Mouse (Mus musculus): ENCODE measurements around the gene Gm3488. TPM values are rescaled to one million over a fixed set of nuclear protein-coding genes. Genes with fewer than 3 reads are reported as not detected.
"Not testable (repeated sequence)": the region's sequence is repeated elsewhere in the genome, so short reads cannot be mapped to it uniquely, and the experiment has no call there.

Gene Gm3488
- 0.55 and 0.62 TPM in 2 replicates for polyA plus RNA-seq (2015; fragmentation: Nextera tagmentation; extraction: Ambion mirVana)

DNA sequence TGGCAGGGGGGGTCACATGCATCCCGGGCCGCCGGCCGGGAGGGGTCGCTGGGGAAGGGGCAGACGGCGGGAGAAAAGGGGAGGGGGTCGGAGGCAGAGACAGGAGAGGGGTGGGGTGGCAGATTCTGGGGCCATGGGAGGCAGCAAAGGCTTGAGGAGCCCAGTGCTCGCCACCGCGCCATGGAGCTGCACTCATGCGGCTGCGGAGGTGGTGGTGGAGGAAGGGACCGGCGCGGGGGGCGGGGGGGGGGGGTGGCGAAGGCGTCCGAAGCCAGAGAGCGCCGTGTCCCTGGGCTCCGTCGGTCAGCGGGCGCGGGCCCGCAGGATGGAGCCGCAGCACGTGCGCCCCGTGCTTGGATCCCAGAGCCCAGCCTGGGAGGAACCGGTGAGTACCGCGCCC, at the start of gene Gm3488:
Gene Gm3488 (plus strand): TSS at position 301 of the 400 bp plus-strand sequence.
- H3K4me3 ChIP-seq (replicated peaks); H3K4me1 ChIP-seq; H3K27ac ChIP-seq; ATAC-seq (ENCODE audit: insufficient read depth, low FRiP score, low read depth); H3K4me2 ChIP-seq; H3K9me3 ChIP-seq; H3K36me3 ChIP-seq; H3K27me3 ChIP-seq (replicated peaks); H3K9ac ChIP-seq: not testable (repeated sequence)
- WGBS, result no CpG with 5 or more reads among the region's 35 CpGs

DNA sequence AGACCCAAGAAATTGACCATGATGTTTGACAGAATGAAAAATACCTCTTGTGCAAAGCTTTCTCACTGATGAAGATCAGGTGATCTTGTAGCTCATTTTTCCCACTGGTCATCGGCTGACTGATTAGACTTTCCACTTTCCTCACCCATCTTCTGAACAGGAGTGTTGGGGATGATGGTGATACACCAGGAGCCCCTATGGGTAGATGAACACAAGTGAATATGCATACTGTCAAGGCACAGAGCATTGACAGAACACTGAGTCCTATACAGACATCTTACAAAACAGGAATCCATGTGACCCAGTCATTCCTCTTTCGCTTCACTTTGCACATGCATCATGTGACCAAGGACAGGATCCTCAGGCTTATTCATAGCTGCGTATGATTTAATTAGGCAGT, 46.1 kb upstream of the Gm3488 start, which contains the start of gene Gm3194:
Gene Gm3194 (minus strand): TSS at position 101 of the 400 bp plus-strand sequence.
- no CpG with 5 or more reads among the region's 3 CpGs for WGBS
- ATAC-seq (ENCODE audit: insufficient read depth, low FRiP score, low read depth); H3K27me3 ChIP-seq (replicated peaks); H3K4me1 ChIP-seq; H3K36me3 ChIP-seq; H3K4me2 ChIP-seq; H3K9ac ChIP-seq; H3K9me3 ChIP-seq; H3K27ac ChIP-seq; H3K4me3 ChIP-seq (replicated peaks): not testable (repeated sequence)

DNA sequence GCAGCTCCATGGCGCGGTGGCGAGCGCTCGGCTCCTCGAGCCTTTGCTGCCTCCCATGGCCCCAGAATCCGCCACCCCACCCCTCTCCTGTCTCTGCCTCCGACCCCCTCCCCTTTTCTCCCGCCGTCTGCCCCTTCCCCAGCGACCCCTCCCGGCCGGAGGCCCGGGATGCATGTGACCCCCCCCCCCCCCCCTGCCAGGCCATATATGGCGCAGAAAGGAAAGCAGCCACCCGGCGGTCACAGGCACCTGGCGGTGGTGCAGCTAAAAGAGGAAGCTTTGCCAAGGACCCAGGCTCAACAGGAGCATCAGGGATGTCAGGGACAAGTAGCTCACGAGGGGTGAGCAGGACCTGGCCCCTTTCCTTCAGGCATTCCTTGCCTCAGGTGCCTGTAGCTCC, 41.0 kb upstream of the Gm3488 start:
- ATAC-seq (ENCODE audit: insufficient read depth, low FRiP score, low read depth), result not testable (repeated sequence)
- WGBS, result no CpG with 5 or more reads among the region's 19 CpGs

DNA sequence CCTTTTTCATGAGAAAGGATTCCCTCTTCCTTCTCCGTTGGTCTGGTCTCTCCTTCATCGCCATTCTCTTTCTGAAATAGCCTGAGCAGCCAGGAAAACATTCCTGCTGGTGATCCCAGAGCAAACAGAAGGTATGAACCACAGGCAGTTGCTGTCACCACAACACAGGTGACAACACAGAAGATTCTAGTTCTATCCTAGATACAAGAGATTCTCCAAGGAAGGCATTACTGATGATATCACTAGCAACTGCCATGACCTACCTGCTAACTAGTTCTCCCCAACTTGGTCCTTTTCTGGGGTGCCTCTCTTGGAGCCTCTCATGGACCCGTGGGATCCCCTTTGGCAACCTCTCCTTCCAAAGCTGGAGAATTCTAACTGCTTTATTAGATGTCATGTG, 23.7 kb upstream of the Gm3488 start, which contains the start of gene Gm8246:
Gene Gm8246 (minus strand): TSS at position 101 of the 400 bp plus-strand sequence.
- WGBS, result no CpG with 5 or more reads among the region's 3 CpGs
- not testable (repeated sequence) for H3K9ac ChIP-seq; H3K4me3 ChIP-seq (replicated peaks); H3K36me3 ChIP-seq; H3K4me2 ChIP-seq; H3K27me3 ChIP-seq (replicated peaks); H3K27ac ChIP-seq; ATAC-seq (ENCODE audit: insufficient read depth, low FRiP score, low read depth); H3K4me1 ChIP-seq; H3K9me3 ChIP-seq

More for the DNA sequence above, 41.0 kb upstream of the Gm3488 start:
- H3K4me2 ChIP-seq; H3K9me3 ChIP-seq; H3K27me3 ChIP-seq (replicated peaks); H3K4me1 ChIP-seq; H3K4me3 ChIP-seq (replicated peaks); H3K36me3 ChIP-seq; H3K9ac ChIP-seq; H3K27ac ChIP-seq: not testable (repeated sequence)

- 77% methylated on average over 5 of the region's 5 CpGs for WGBS
- not testable (repeated sequence) for H3K27me3 ChIP-seq (replicated peaks); H3K4me1 ChIP-seq; H3K27ac ChIP-seq; H3K9me3 ChIP-seq; H3K4me2 ChIP-seq; ATAC-seq (ENCODE audit: insufficient read depth, low FRiP score, low read depth); H3K36me3 ChIP-seq; H3K4me3 ChIP-seq (replicated peaks); H3K9ac ChIP-seq
Measured at GRCm38 (mm10) chr14:5483907-5484306, 17.6 kb upstream of the Gm3488 start, which contains the start of gene Gm3187. Gene Gm3187, plus strand, starts transcription at chr14:5484207.

DNA sequence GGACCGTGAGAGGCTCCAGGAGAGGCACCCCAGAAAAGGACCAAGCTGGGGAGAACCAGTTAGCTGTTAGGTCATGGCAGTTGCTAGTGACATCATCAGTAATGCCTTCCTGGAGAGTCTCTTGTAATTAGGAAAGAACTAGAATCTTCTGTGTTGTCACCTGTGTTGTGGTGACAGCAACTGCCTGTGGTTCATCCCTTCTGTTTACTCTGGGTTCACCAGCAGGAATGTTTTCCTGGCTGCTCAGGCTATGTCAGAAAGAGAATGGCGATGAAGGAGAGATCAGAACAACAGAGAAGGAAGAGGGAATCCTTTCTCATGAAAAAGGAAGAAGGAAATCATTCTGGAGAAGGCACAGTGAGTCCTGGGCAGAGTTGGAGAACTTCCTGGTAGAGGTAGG, 36.7 kb downstream of the Gm3488 start, which contains the start of gene Gm3532:
Gene Gm3532 (plus strand): TSS at position 301 of the 400 bp plus-strand sequence.
- H3K36me3 ChIP-seq; ATAC-seq (ENCODE audit: insufficient read depth, low FRiP score, low read depth); H3K4me2 ChIP-seq; H3K9ac ChIP-seq; H3K4me3 ChIP-seq (replicated peaks); H3K27me3 ChIP-seq (replicated peaks); H3K4me1 ChIP-seq; H3K27ac ChIP-seq; H3K9me3 ChIP-seq: not testable (repeated sequence)
- WGBS, result no CpG with 5 or more reads among the region's 2 CpGs

Other genes starting within 250 kb of the Gm3488 start
- not detected in 2 replicates for gene Gm3526, start 241.1 kb upstream of the Gm3488 start, polyA plus RNA-seq (2015; fragmentation: Nextera tagmentation; extraction: Ambion mirVana)
- not detected in 2 replicates for gene Gm3542, start 166.7 kb upstream of the Gm3488 start, polyA plus RNA-seq (2015; fragmentation: Nextera tagmentation; extraction: Ambion mirVana)
- 0.09 and 0.37 TPM in 2 replicates for gene Gm3500, start 112.6 kb upstream of the Gm3488 start, polyA plus RNA-seq (2015; fragmentation: Nextera tagmentation; extraction: Ambion mirVana)
- gene Gm3194, start 46.2 kb upstream of the Gm3488 start, polyA plus RNA-seq (2015; fragmentation: Nextera tagmentation; extraction: Ambion mirVana), result 0.58 and 0.61 TPM in 2 replicates
- not detected in 2 replicates for gene Gm8246, start 23.8 kb upstream of the Gm3488 start, polyA plus RNA-seq (2015; fragmentation: Nextera tagmentation; extraction: Ambion mirVana)
- gene Gm3187, start 17.5 kb upstream of the Gm3488 start, polyA plus RNA-seq (2015; fragmentation: Nextera tagmentation; extraction: Ambion mirVana), result not detected in 2 replicates
- gene Gm3532, start 36.8 kb downstream of the Gm3488 start, polyA plus RNA-seq (2015; fragmentation: Nextera tagmentation; extraction: Ambion mirVana), result not detected in 2 replicates
- not detected in 2 replicates for gene Gm8265, start 131.4 kb downstream of the Gm3488 start, polyA plus RNA-seq (2015; fragmentation: Nextera tagmentation; extraction: Ambion mirVana)
- not detected in 2 replicates for gene Gm9603, start 185.8 kb downstream of the Gm3488 start, polyA plus RNA-seq (2015; fragmentation: Nextera tagmentation; extraction: Ambion mirVana)
- gene Gm3373, start 239.9 kb downstream of the Gm3488 start, polyA plus RNA-seq (2015; fragmentation: Nextera tagmentation; extraction: Ambion mirVana), result 0.08 TPM in 1 of 2 replicates, not detected in the other

Data from stomach, embryonic 15.5 days (tissue).